Mouse (Mus musculus) liver, embryonic 15.5 days (tissue): ENCODE measurements around the gene Dmkn. TPM values are rescaled to one million over a fixed set of nuclear protein-coding genes. Genes with fewer than 3 reads are reported as not detected.
A peak's percentile ranks its signal among the peaks of the same experiment; 100 is the strongest.

Experiments used
- ATAC-seq: fragments of 200-750 bp; cut with Nextera tagmentation; 2 replicates; pipeline ENCODE4 v1.8.0; 2017; ENCODE audit warnings: moderate number of reproducible peaks, mild to moderate bottlenecking, moderate library complexity; ENCODE audit not compliant: insufficient read depth
- H3K27ac ChIP-seq: fragments of 300-500 bp; sonication (generic); replicated peaks from 2 replicates; pipeline ENCODE4 v1.5.1; 2015; ENCODE audit warnings: mild to moderate bottlenecking, inconsistent platforms
- H3K27me3 ChIP-seq: fragments of 300-500 bp; sonication (generic); 2 replicates; pipeline ENCODE4 v1.6.1; 2015; ENCODE audit warnings: mild to moderate bottlenecking, inconsistent platforms
- H3K36me3 ChIP-seq: fragments of 300-500 bp; sonication (generic); replicated peaks from 2 replicates; pipeline ENCODE4 v1.6.1; 2015; ENCODE audit warnings: moderate library complexity, mild to moderate bottlenecking, inconsistent platforms
- H3K4me1 ChIP-seq: fragments of 300-500 bp; sonication (generic); replicated peaks from 2 replicates; pipeline ENCODE4 v1.6.1; 2015; ENCODE audit warnings: inconsistent platforms
- H3K4me2 ChIP-seq: fragments of 300-500 bp; sonication (generic); 2 replicates; pipeline ENCODE4 v1.6.1; 2015; ENCODE audit warnings: moderate library complexity, mild to moderate bottlenecking, inconsistent platforms
- H3K4me3 ChIP-seq: fragments of 300-500 bp; sonication (generic); replicated peaks from 2 replicates; pipeline ENCODE4 v1.5.1; 2015; ENCODE audit warnings: mild to moderate bottlenecking, inconsistent platforms
- H3K9ac ChIP-seq: fragments of 300-500 bp; sonication (generic); 2 replicates; pipeline ENCODE4 v1.6.1; 2015; ENCODE audit warnings: moderate library complexity, mild to moderate bottlenecking, inconsistent platforms
- H3K9me3 ChIP-seq: fragments of 300-500 bp; sonication (generic); replicated peaks from 2 replicates; pipeline ENCODE4 v1.6.1; 2016; ENCODE audit warnings: inconsistent platforms
- WGBS: fragments of 180-500 bp; shearing (Covaris S2); methylation state at CpG from one replicate; pipeline ENCODE4 v1.1.7; 2015; ENCODE audit warnings: mixed read lengths; ENCODE audit not compliant: insufficient replicate concordance; 5-methylcytosine and 5-hydroxymethylcytosine counted together
- polyA plus RNA-seq: library from polyadenylated mRNA; unstranded; fragments of >200 nt; fragmentation: Nextera tagmentation; extraction: Ambion mirVana; gene quantifications from 2 replicates; pipeline ENCODE4 v1.2.1, GENCODE M21; 2015

Dmkn gene
- polyA plus RNA-seq, 1 experiment from 2014 or later = 0.32 TPM

DNA sequence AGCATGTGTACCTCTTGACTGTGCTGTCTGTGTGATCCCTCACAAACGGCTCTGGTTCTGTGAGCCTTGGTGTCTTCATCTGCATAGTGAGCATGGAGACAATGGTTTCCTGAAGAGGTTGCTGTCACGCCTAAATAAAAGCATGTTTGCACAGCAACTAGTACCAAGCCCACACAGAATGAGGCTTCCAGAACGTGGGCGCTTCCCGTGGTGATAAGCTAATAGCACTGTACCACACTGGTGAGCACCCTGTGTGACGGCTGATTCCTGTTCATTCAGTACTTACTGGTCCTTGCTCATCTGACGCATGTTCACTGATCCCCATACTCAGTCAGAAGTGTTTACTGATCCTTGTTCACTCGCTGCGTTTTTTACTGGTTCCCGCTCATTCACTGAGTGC, 26.6 kb downstream of the Dmkn start:
- Histone ChIP-seq H3K9me3 (no peaks in the 10 kb centered on the region), H3K27me3 (no peaks in the 10 kb centered on the region), H3K9ac (no peak overlapping the region), H3K4me2 (no peak overlapping the region), H3K4me1 (no peaks in the 10 kb centered on the region), H3K4me3 (no peak overlapping the region), H3K27ac (no peak overlapping the region), H3K36me3 (no peaks in the 10 kb centered on the region)
- no peak for ATAC-seq
- 58% methylated on average over 10 of the region's 10 CpGs for WGBS

GRCm38 (mm10) chr7:30791921-30792320, 28.4 kb downstream of the Dmkn start:
- whole genome bisulfite sequencing = 20% methylated on average over 9 of the region's 9 CpGs
- no peaks in the 10 kb centered on the region for H3K36me3 ChIP-seq
- H3K4me1 ChIP-seq = no peaks in the 10 kb centered on the region
- H3K27ac ChIP-seq = no peak overlapping the region
- no peak overlapping the region for H3K9ac ChIP-seq
- no peak overlapping the region for H3K4me2 ChIP-seq
- no peak for ATAC-seq
- no peaks in the 10 kb centered on the region for H3K27me3 ChIP-seq
- H3K4me3 ChIP-seq = no peak overlapping the region
- H3K9me3 ChIP-seq = no peaks in the 10 kb centered on the region

- Histone ChIP-seq H3K9ac (no peak overlapping the region), H3K9me3 (no peaks in the 10 kb centered on the region), H3K4me3 (no peak overlapping the region), H3K36me3 (no peaks in the 10 kb centered on the region), H3K4me1 (no peaks in the 10 kb centered on the region), H3K27ac (no peak overlapping the region), H3K27me3 (no peaks in the 10 kb centered on the region), H3K4me2 (no peak overlapping the region)
- no peak for ATAC-seq
Measured at GRCm38 (mm10) chr7:30794921-30795320, 31.4 kb downstream of the Dmkn start.

DNA sequence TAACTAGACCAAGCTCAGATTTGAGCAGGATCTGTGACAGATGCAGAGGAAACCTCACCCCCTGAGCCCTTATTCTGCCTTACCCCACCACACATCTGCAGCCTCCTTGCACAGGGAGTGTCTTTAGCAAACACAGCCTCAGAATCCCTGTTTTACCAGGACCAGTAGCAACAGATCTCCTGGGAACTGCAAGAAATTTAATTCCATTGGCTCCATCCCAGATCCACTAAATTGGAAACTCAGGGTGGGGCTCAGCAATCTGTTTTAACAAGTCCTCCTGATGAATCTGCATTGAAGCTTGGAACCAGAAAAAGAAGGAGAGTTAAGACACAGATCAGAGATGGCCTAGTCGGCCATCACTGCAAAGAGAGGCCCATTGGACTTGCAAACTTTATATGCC, 33.2 kb downstream of the Dmkn start:
- H3K9ac ChIP-seq = no peak overlapping the region
- no peak overlapping the region for H3K4me3 ChIP-seq
- H3K4me2 ChIP-seq = no peak overlapping the region
- 70% methylated on average over 1 of the region's 1 CpGs for WGBS
- no peaks in the 10 kb centered on the region for H3K4me1 ChIP-seq
- no peaks in the 10 kb centered on the region for H3K27me3 ChIP-seq
- H3K36me3 ChIP-seq = no peaks in the 10 kb centered on the region
- ATAC-seq = no peak
- no peak overlapping the region for H3K27ac ChIP-seq
- no peaks in the 10 kb centered on the region for H3K9me3 ChIP-seq

DNA sequence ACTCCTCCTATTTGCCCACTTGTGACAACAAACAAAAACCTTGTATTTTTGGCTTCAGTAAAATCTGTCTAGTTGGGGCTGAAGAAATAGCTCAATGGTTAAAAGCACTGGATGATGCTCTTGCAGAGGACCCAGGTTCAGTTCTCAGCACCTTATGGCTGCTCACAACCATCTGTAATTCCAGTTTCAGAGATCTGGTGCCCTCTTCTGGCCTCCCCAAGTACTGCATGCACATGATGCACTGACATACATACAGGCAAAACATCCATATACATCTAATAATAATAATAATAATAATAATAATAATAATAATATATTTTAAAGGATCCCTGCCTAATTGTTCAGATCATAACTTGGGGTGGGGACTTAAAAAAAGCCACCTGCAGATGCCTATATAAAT, 37.1 kb downstream of the Dmkn start:
- Histone ChIP-seq H3K27me3 (no peaks in the 10 kb centered on the region), H3K9ac (no peak overlapping the region), H3K9me3 (no peaks in the 10 kb centered on the region), H3K4me2 (no peak overlapping the region), H3K27ac (no peak overlapping the region), H3K36me3 (no peaks in the 10 kb centered on the region), H3K4me3 (no peak overlapping the region), H3K4me1 (no peaks in the 10 kb centered on the region)
- no peak for ATAC-seq

GRCm38 (mm10) chr7:30803256-30803655, 39.7 kb downstream of the Dmkn start:
- no peaks in the 10 kb centered on the region for H3K27me3 ChIP-seq
- ATAC-seq = no peak
- H3K36me3 ChIP-seq = no peaks in the 10 kb centered on the region
- no peaks in the 10 kb centered on the region for H3K9me3 ChIP-seq
- no peak overlapping the region for H3K4me3 ChIP-seq
- no peaks in the 10 kb centered on the region for H3K4me1 ChIP-seq
- no peak overlapping the region for H3K9ac ChIP-seq
- H3K27ac ChIP-seq = no peak overlapping the region
- 76% methylated on average over 3 of the region's 3 CpGs for WGBS
- no peak overlapping the region for H3K4me2 ChIP-seq

- Histone ChIP-seq H3K9ac (no peak overlapping the region), H3K27me3 (no peaks in the 10 kb centered on the region), H3K4me2 (no peak overlapping the region), H3K4me3 (no peak overlapping the region), H3K4me1 (no peaks in the 10 kb centered on the region), H3K27ac (no peak overlapping the region), H3K9me3 (no peaks in the 10 kb centered on the region), H3K36me3 (no peaks in the 10 kb centered on the region)
- ATAC-seq = no peak
- WGBS = 64% methylated on average over 9 of the region's 9 CpGs
Measured at GRCm38 (mm10) chr7:30804026-30804715, 40.6 kb downstream of the Dmkn start.

GRCm38 (mm10) chr7:30805924-30806323, 42.4 kb downstream of the Dmkn start:
- 29% methylated on average over 6 of the region's 6 CpGs for WGBS
- ATAC-seq = no peak
- no peak overlapping the region for H3K4me2 ChIP-seq

GRCm38 (mm10) chr7:30810319-30810718, 46.8 kb downstream of the Dmkn start:
- H3K4me1 ChIP-seq = peaks cover 15% of the 10 kb centered on the region; the same call in 1 of the 2 replicates
- no peak overlapping the region for H3K27ac ChIP-seq
- no peak overlapping the region for H3K9ac ChIP-seq
- no peak overlapping the region for H3K4me2 ChIP-seq
- no peaks in the 10 kb centered on the region for H3K9me3 ChIP-seq
- H3K36me3 ChIP-seq = no peaks in the 10 kb centered on the region
- H3K27me3 ChIP-seq = no peaks in the 10 kb centered on the region
- 48% methylated on average over 6 of the region's 6 CpGs for WGBS
- no peak overlapping the region for H3K4me3 ChIP-seq
- no peak for ATAC-seq

More at GRCm38 (mm10) chr7:30805924-30806323, 42.4 kb downstream of the Dmkn start:
- Histone ChIP-seq H3K4me1 (no peaks in the 10 kb centered on the region), H3K27me3 (no peaks in the 10 kb centered on the region), H3K9me3 (no peaks in the 10 kb centered on the region), H3K27ac (no peak overlapping the region), H3K9ac (no peak overlapping the region), H3K36me3 (no peaks in the 10 kb centered on the region), H3K4me3 (no peak overlapping the region)

DNA sequence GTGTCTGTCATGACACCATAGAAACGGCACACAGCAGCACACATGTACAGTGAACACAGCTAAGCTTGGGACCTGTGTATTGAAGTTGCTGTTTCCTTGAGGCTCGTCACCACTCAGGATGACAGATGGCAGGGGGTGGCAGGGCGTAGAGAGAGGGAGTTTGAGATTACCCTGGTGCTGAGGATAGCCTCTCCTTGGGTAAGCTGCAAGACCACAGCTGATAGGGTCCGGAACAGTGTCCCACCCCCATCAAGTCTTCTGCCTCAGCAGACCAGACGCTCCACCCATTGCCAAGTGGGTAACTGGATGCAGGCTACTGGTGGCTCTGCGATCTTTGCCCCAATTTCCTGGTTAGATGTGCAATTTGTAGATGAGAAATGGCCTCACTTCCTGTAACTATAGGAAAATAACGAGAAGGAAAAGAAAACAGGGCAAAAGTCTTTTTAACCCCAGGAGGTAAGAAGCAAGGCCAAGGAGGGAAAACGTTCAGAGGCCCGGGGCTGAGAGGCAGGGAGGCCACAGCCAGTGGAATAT, 48.3 kb downstream of the Dmkn start:
- Histone ChIP-seq H3K27ac (peak overlapping the region; percentile 76), H3K4me2 (peak overlapping the region; percentile 25), H3K27me3 (no peaks in the 10 kb centered on the region), H3K4me3 (no peak overlapping the region), H3K9ac (no peak overlapping the region), H3K36me3 (no peaks in the 10 kb centered on the region), H3K9me3 (no peaks in the 10 kb centered on the region), H3K4me1 (peaks cover 15% of the 10 kb centered on the region; the same call in 1 of the 2 replicates)
- 4% methylated on average over 9 of the region's 9 CpGs for WGBS
- ATAC-seq = peak; percentile 63

- Histone ChIP-seq H3K4me2 (peak overlapping the region; percentile 25), H3K27me3 (no peaks in the 10 kb centered on the region), H3K36me3 (no peaks in the 10 kb centered on the region), H3K27ac (peak overlapping the region; percentile 76), H3K4me3 (no peak overlapping the region), H3K9me3 (no peaks in the 10 kb centered on the region), H3K9ac (no peak overlapping the region), H3K4me1 (peaks cover 15% of the 10 kb centered on the region; the same call in 1 of the 2 replicates)
- 23% methylated on average over 6 of the region's 6 CpGs for WGBS
- ATAC-seq = peak; percentile 68
Measured at GRCm38 (mm10) chr7:30812291-30812807, 48.8 kb downstream of the Dmkn start.

GRCm38 (mm10) chr7:30820131-30820530, 56.6 kb downstream of the Dmkn start:
- no peaks in the 10 kb centered on the region for H3K9me3 ChIP-seq
- no peak overlapping the region for H3K4me3 ChIP-seq
- peaks cover 21% of the 10 kb centered on the region for H3K4me1 ChIP-seq
- H3K27ac ChIP-seq = no peak overlapping the region
- H3K9ac ChIP-seq = no peak overlapping the region
- ATAC-seq = no peak
- WGBS = 34% methylated on average over 6 of the region's 6 CpGs
- no peaks in the 10 kb centered on the region for H3K27me3 ChIP-seq
- no peaks in the 10 kb centered on the region for H3K36me3 ChIP-seq
- peak overlapping the region; percentile 36; the same call in 1 of the 2 replicates for H3K4me2 ChIP-seq
